Mouse (Mus musculus): Measurements from ENCODE around the gene Ccz1.

Ccz1 gene

DNA sequence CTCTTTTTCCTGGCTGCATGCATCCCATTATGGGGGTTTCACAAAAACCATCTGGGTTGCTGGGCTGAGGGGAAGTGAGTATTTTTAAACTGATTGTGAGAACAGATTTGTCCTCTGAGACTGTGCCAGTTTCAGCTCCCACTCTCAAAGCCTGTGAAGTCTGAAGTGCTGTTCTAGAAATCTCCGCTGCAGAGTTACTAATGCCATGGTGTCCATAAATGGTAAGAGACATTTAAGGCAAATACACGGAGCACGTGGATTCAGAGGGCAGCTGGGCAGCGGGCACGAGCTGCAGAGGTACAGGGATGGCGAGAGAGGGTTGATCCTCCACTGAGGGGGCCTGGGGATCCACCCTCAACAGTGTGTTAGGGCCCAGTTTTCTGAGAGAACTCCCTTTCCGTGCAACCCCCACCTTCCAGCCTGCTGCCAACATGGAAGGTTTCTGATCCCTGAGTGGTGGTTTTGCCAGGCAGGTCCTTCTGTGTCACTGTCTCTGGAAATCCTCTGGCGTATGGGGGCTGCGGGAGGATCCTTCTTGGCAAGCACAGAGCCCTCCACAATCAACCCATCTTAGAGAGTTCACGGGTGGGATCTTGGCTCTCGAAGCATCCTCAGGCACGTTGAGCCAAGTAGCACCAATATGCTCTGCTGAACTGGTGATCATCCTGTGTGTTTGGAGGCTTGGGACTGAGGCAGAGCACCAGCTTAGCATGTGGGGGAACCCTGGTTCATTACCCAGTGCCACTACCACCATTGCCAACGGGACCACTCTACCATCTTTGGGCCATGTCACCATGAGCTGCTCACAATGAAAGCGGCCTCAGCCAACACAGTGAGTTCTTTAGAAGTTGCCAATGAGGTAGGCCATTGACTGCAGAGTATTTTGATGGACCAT is 71.2 kb downstream of the Ccz1 start:
- DNase-seq (ENCODE audit: low read depth, low spot score), result no peak

DNA sequence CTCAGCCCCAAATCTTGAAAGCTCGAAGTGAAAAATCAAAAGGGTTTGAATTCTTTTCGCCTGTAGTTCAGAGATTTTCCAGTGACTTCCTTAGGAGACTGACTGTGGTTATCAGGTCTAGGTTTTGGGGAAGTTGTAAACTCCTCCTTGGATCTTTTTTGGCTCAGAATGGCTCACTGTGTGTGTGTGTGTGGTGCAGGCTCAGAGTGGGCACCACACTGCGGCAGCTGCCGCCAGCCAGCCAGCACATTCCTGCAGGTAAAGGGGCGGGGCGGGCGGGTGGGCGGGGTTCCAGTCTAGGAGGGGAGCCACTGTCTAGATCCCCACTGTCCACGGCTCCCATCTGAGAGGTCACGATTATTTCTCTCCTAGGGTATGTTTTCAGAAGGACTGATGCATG is 73.1 kb downstream of the Ccz1 start:
- DNase-seq (ENCODE audit: low read depth, low spot score), result no peak
